Mouse (Mus musculus) liver, adult 2 months (tissue): Measurements from ENCODE around the gene Otop2. TPM values are rescaled to one million over a fixed set of nuclear protein-coding genes. Genes with fewer than 3 reads are reported as not detected.

ENCODE experiments used
- DNase-seq: peaks from one replicate; pipeline ENCODE4 v3.0.0-alpha.2; 2011; ENCODE audit warnings: low read depth, low spot score; ENCODE audit errors: extremely low read depth
- H3K27ac ChIP-seq: fragments of 200-500 bp; replicated peaks from 2 replicates; pipeline ENCODE4 v1.5.1; 2012; ENCODE audit warnings: low read depth, mild to moderate bottlenecking, control low read depth, inconsistent platforms, low read length; ENCODE audit not compliant: insufficient read depth
- H3K27me3 ChIP-seq: fragments of 200-500 bp; 2 replicates; pipeline ENCODE4 v1.6.1; 2012; ENCODE audit warnings: mild to moderate bottlenecking, moderate library complexity, low read length, inconsistent platforms; ENCODE audit not compliant: control insufficient read depth, insufficient read depth
- H3K36me3 ChIP-seq: fragments of 200-500 bp; 2 replicates; pipeline ENCODE4 v1.6.1; 2012; ENCODE audit warnings: low read length, inconsistent platforms; ENCODE audit not compliant: control insufficient read depth, insufficient read depth
- H3K4me1 ChIP-seq: fragments of 200-500 bp; 2 replicates; pipeline ENCODE4 v1.6.1; 2011; ENCODE audit warnings: low read length; ENCODE audit not compliant: control insufficient read depth, insufficient read depth
- H3K4me3 ChIP-seq: fragments of 200-500 bp; 2 replicates; pipeline ENCODE4 v1.5.1; 2011; ENCODE audit warnings: low read depth, mild to moderate bottlenecking, control low read depth, low read length, moderate library complexity; ENCODE audit not compliant: insufficient read depth
- H3K79me2 ChIP-seq: fragments of 200-500 bp; 2 replicates; pipeline ENCODE4 v1.6.1; 2012; ENCODE audit warnings: inconsistent platforms, mild to moderate bottlenecking, low read length, moderate library complexity; ENCODE audit not compliant: control insufficient read depth, insufficient read depth
- H3K9ac ChIP-seq: fragments of 200-500 bp; 2 replicates; pipeline ENCODE4 v1.6.1; 2012; ENCODE audit warnings: low read depth, mild to moderate bottlenecking, control low read depth, inconsistent platforms, low read length
- CTCF ChIP-seq: fragments of 200-500 bp; IDR thresholded peaks from 2 replicates; pipeline ENCODE4 v1.5.1; 2011; ENCODE audit warnings: low read depth, low read length, control low read depth
- POLR2A ChIP-seq: fragments of 200-500 bp; IDR thresholded peaks from 2 replicates; pipeline ENCODE4 v1.6.1; 2011; ENCODE audit warnings: low read length, control low read depth; ENCODE audit not compliant: insufficient read depth; ENCODE audit errors: extremely low read depth
- WGBS: fragments of 180-500 bp; shearing (Covaris S2); methylation state at CpG from one replicate; pipeline ENCODE4 v1.1.7; 2018; 5-methylcytosine and 5-hydroxymethylcytosine counted together
- polyA plus RNA-seq: library from polyadenylated mRNA; depleted of rRNA; stranded (reverse); fragments of >200 nt; gene quantifications from 2 replicates; pipeline ENCODE4 v1.2.3, GENCODE M21; 2012
- total RNA-seq: library from RNA; depleted of rRNA; stranded (reverse); fragments of >200 nt; gene quantifications from 2 replicates; pipeline ENCODE4 v1.2.3, GENCODE M21; 2014

Otop2 gene
- total and polyA plus RNA-seq, 2 experiments = not detected

- peak; percentile 31 for DNase-seq
- no peak overlapping the region for H3K27ac ChIP-seq
- H3K36me3 ChIP-seq = no peaks in the 10 kb centered on the region
- H3K27me3 ChIP-seq = peaks cover 4% of the 10 kb centered on the region; the same call in 1 of the 2 replicates
- no peaks in the 10 kb centered on the region for H3K4me1 ChIP-seq
- WGBS = 15% methylated on average over 2 of the region's 2 CpGs
- peak; percentile 42 for TF ChIP-seq CTCF
- TF ChIP-seq POLR2A = no peak
- no peaks in the 10 kb centered on the region for H3K79me2 ChIP-seq
- no peak overlapping the region for H3K9ac ChIP-seq
- no peak overlapping the region for H3K4me3 ChIP-seq
These were observed 7.3 kb downstream of the Otop2 start for GRCm38 (mm10) chr11:115314249-115314648.

GRCm38 (mm10) chr11:115317204-115317603 is 10.2 kb downstream of the Otop2 start:
- H3K27me3 ChIP-seq = peaks cover 9% of the 10 kb centered on the region; the same call in 1 of the 2 replicates
- no peaks in the 10 kb centered on the region for H3K4me1 ChIP-seq
- no peak for TF ChIP-seq POLR2A
- TF ChIP-seq CTCF = no peak
- no peaks in the 10 kb centered on the region for H3K36me3 ChIP-seq
- peak; percentile 73 for DNase-seq
- H3K4me3 ChIP-seq = no peak overlapping the region
- no peak overlapping the region for H3K27ac ChIP-seq
- no peak overlapping the region for H3K9ac ChIP-seq
- no peaks in the 10 kb centered on the region for H3K79me2 ChIP-seq
- 61% methylated on average over 7 of the region's 7 CpGs for WGBS

- 28% methylated on average over 63 of the region's 63 CpGs for WGBS
- Histone ChIP-seq H3K27me3 (peaks cover 19% of the 10 kb centered on the region), H3K9ac (no peak overlapping the region), H3K27ac (no peak overlapping the region), H3K79me2 (no peaks in the 10 kb centered on the region), H3K4me1 (no peaks in the 10 kb centered on the region), H3K4me3 (no peak overlapping the region), H3K36me3 (no peaks in the 10 kb centered on the region)
- no peak for DNase-seq
- TF ChIP-seq CTCF (no peak), POLR2A (no peak)
These were observed 11.5 kb downstream of the Otop2 start for GRCm38 (mm10) chr11:115318245-115319027.

GRCm38 (mm10) chr11:115319704-115320383 is 12.9 kb downstream of the Otop2 start:
- no peaks in the 10 kb centered on the region for H3K36me3 ChIP-seq
- H3K9ac ChIP-seq = no peak overlapping the region
- TF ChIP-seq CTCF (no peak), POLR2A (no peak)
- no peak for DNase-seq
- H3K4me3 ChIP-seq = no peak overlapping the region
- 25% methylated on average over 18 of the region's 18 CpGs for WGBS
- H3K4me1 ChIP-seq = no peaks in the 10 kb centered on the region
- H3K79me2 ChIP-seq = no peaks in the 10 kb centered on the region
- H3K27ac ChIP-seq = no peak overlapping the region
- H3K27me3 ChIP-seq = peaks cover 22% of the 10 kb centered on the region

GRCm38 (mm10) chr11:115321906-115322693 is 15.1 kb downstream of the Otop2 start, which contains the start of gene Ush1g:
Ush1g (minus strand) TSS chr11:115322041.
- Histone ChIP-seq H3K9ac (peak within 1 kb of the TSS; percentile 22; the same call in 1 of the 2 replicates), H3K27ac (no peak within 1 kb of the TSS), H3K79me2 (no peaks in the 10 kb centered on the region), H3K4me3 (peak within 1 kb of the TSS; percentile 50), H3K36me3 (no peaks in the 10 kb centered on the region), H3K27me3 (peaks cover 22% of the 10 kb centered on the region), H3K4me1 (no peaks in the 10 kb centered on the region)
- WGBS = 9% methylated on average over 34 of the region's 35 CpGs
- DNase-seq = peak; percentile 17
- peak; percentile 82 for TF ChIP-seq CTCF
- no peak for TF ChIP-seq POLR2A
